Mouse (Mus musculus) erythroblast, embryonic 14.5 days (primary cell): ENCODE measurements around the gene Fgfr2.

Experiments
- GATA1 ChIP-seq: IDR thresholded peaks from 2 replicates; pipeline ENCODE4 v1.6.1; 2012; ENCODE audit warnings: low read length, inconsistent platforms, mixed read lengths
- TAL1 ChIP-seq: IDR thresholded peaks from 3 replicates; pipeline ENCODE4 v1.6.1; 2012; ENCODE audit warnings: low read length, inconsistent platforms, mixed read lengths

DNA sequence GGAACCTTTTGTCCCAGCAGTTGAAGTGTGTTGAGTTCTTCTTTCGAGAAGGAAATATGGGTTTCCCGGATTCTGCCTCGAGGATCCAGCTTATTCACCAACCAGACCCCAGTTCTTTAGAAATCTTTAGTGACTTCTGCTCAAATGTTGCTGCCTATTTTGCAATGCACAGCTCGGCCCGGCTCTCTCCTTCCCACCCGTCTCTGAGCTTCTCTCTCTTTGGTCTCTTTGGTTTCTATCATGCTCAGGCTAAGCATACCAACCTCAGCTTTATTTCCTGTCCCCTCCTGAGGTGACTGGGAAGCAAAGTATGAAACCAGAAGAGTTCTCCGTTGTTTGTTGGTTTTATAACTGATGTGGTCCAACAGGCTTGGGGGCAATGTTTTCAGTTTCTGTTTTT lies 2306.9 kb downstream of the Fgfr2 start:
- TF ChIP-seq TAL1, result no peak
- no peak for TF ChIP-seq GATA1
